Mouse (Mus musculus): ENCODE measurements around the gene C1qtnf12. TPM values are rescaled to one million over a fixed set of nuclear protein-coding genes. Genes with fewer than 3 reads are reported as not detected.

C1qtnf12 gene
- polyA plus RNA-seq (2014; fragmentation: Nextera tagmentation; extraction: Ambion mirVana) = 17.6 and 21.1 TPM in 2 replicates

GRCm38 (mm10) chr4:155962167-155962971, at the start of gene C1qtnf12:
Gene C1qtnf12 (plus strand): TSS chr4:155962318.
- H3K9me3 ChIP-seq (ENCODE audit: control insufficient read depth, low read length) = no peaks in the 10 kb centered on the region
- peaks cover 5% of the 10 kb centered on the region; the same call in 1 of the 2 replicates for H3K36me3 ChIP-seq (ENCODE audit: control insufficient read depth, insufficient read depth, low read length)
- no peaks in the 10 kb centered on the region for H3K27me3 ChIP-seq (ENCODE audit: control insufficient read depth, insufficient read depth, low read length)
- peak within 1 kb of the TSS; percentile 57 for H3K9ac ChIP-seq (ENCODE audit: low read length)
- peak within 1 kb of the TSS; percentile 40 for H3K4me3 ChIP-seq (ENCODE audit: low read depth, low read length)
- ATAC-seq (replicated peaks; ENCODE audit: low FRiP score) = peak; percentile 63
- WGBS = under 1% methylated on average over 42 of the region's 42 CpGs
- peak within 1 kb of the TSS; percentile 88 for H3K4me2 ChIP-seq (ENCODE audit: low read depth, low read length, severe bottlenecking)
- DNase-seq (ENCODE audit: low spot score) = peak; percentile 79
- peak within 1 kb of the TSS; percentile 31; the same call in 1 of the 2 replicates for H3K27ac ChIP-seq (ENCODE audit: low read depth, low read length)
- peaks cover 9% of the 10 kb centered on the region for H3K4me1 ChIP-seq (replicated peaks; ENCODE audit: control insufficient read depth, insufficient read depth, low read length)

- Histone ChIP-seq H3K4me2 (ENCODE audit: low read depth, low read length, severe bottlenecking) (no peak overlapping the region), H3K27ac (ENCODE audit: low read depth, low read length) (no peak overlapping the region), H3K4me1 (replicated peaks; ENCODE audit: control insufficient read depth, insufficient read depth, low read length) (no peaks in the 10 kb centered on the region), H3K27me3 (ENCODE audit: control insufficient read depth, insufficient read depth, low read length) (no peaks in the 10 kb centered on the region), H3K4me3 (ENCODE audit: low read depth, low read length) (no peak overlapping the region), H3K9ac (ENCODE audit: low read length) (no peak overlapping the region), H3K36me3 (ENCODE audit: control insufficient read depth, insufficient read depth, low read length) (no peaks in the 10 kb centered on the region), H3K9me3 (ENCODE audit: control insufficient read depth, low read length) (no peaks in the 10 kb centered on the region)
- no peak for ATAC-seq (replicated peaks; ENCODE audit: low FRiP score)
- no peak for DNase-seq (ENCODE audit: low spot score)
- WGBS = 72% methylated on average over 1 of the region's 1 CpGs
Measured at GRCm38 (mm10) chr4:155932031-155932430, 30.1 kb upstream of the C1qtnf12 start.

- 2% methylated on average over 17 of the region's 17 CpGs for WGBS
- ATAC-seq (replicated peaks; ENCODE audit: low FRiP score) = peak; percentile 44
Measured at GRCm38 (mm10) chr4:155943049-155943452, 19.1 kb upstream of the C1qtnf12 start.

GRCm38 (mm10) chr4:155943534-155944249, 18.4 kb upstream of the C1qtnf12 start, which contains the start of gene Ube2j2:
Gene Ube2j2 (plus strand): TSS chr4:155943831.
- WGBS = under 1% methylated on average over 85 of the region's 85 CpGs
- DNase-seq (ENCODE audit: low spot score) (peak; percentile 97), ATAC-seq (replicated peaks; ENCODE audit: low FRiP score) (peak; percentile 99)
- Histone ChIP-seq H3K27me3 (ENCODE audit: control insufficient read depth, insufficient read depth, low read length) (no peaks in the 10 kb centered on the region), H3K36me3 (ENCODE audit: control insufficient read depth, insufficient read depth, low read length) (no peaks in the 10 kb centered on the region), H3K4me1 (replicated peaks; ENCODE audit: control insufficient read depth, insufficient read depth, low read length) (peaks cover 9% of the 10 kb centered on the region; the same call in 1 of the 2 replicates), H3K9me3 (ENCODE audit: control insufficient read depth, low read length) (no peaks in the 10 kb centered on the region), H3K9ac (ENCODE audit: low read length) (peak within 1 kb of the TSS; percentile 92), H3K4me3 (ENCODE audit: low read depth, low read length) (peak within 1 kb of the TSS; percentile 98), H3K27ac (ENCODE audit: low read depth, low read length) (peak within 1 kb of the TSS; percentile 66), H3K4me2 (ENCODE audit: low read depth, low read length, severe bottlenecking) (peak within 1 kb of the TSS; percentile 83)

More at GRCm38 (mm10) chr4:155943049-155943452, 19.1 kb upstream of the C1qtnf12 start:
- Histone ChIP-seq H3K27me3 (ENCODE audit: control insufficient read depth, insufficient read depth, low read length) (no peaks in the 10 kb centered on the region), H3K4me2 (ENCODE audit: low read depth, low read length, severe bottlenecking) (peak overlapping the region; percentile 83), H3K9ac (ENCODE audit: low read length) (peak overlapping the region; percentile 92), H3K4me3 (ENCODE audit: low read depth, low read length) (peak overlapping the region; percentile 98), H3K36me3 (ENCODE audit: control insufficient read depth, insufficient read depth, low read length) (no peaks in the 10 kb centered on the region), H3K9me3 (ENCODE audit: control insufficient read depth, low read length) (no peaks in the 10 kb centered on the region), H3K27ac (ENCODE audit: low read depth, low read length) (peak overlapping the region; percentile 32; the same call in 1 of the 2 replicates), H3K4me1 (replicated peaks; ENCODE audit: control insufficient read depth, insufficient read depth, low read length) (peaks cover 9% of the 10 kb centered on the region; the same call in 1 of the 2 replicates)
- DNase-seq (ENCODE audit: low spot score) = peak; percentile 64

GRCm38 (mm10) chr4:155944271-155944670, 17.8 kb upstream of the C1qtnf12 start:
- Histone ChIP-seq H3K4me2 (ENCODE audit: low read depth, low read length, severe bottlenecking) (peak overlapping the region; percentile 69), H3K4me1 (replicated peaks; ENCODE audit: control insufficient read depth, insufficient read depth, low read length) (peaks cover 9% of the 10 kb centered on the region; the same call in 1 of the 2 replicates), H3K9me3 (ENCODE audit: control insufficient read depth, low read length) (no peaks in the 10 kb centered on the region), H3K4me3 (ENCODE audit: low read depth, low read length) (peak overlapping the region; percentile 98), H3K36me3 (ENCODE audit: control insufficient read depth, insufficient read depth, low read length) (peaks cover 4% of the 10 kb centered on the region; the same call in 1 of the 2 replicates), H3K27ac (ENCODE audit: low read depth, low read length) (no peak overlapping the region), H3K9ac (ENCODE audit: low read length) (peak overlapping the region; percentile 92), H3K27me3 (ENCODE audit: control insufficient read depth, insufficient read depth, low read length) (no peaks in the 10 kb centered on the region)
- DNase-seq (ENCODE audit: low spot score) (no peak), ATAC-seq (replicated peaks; ENCODE audit: low FRiP score) (peak; percentile 6; the same call in 1 of the 2 replicates)
- WGBS = 1% methylated on average over 17 of the region's 17 CpGs

GRCm38 (mm10) chr4:155947094-155947493, 15.0 kb upstream of the C1qtnf12 start:
- H3K4me1 ChIP-seq (replicated peaks; ENCODE audit: control insufficient read depth, insufficient read depth, low read length) = peaks cover 9% of the 10 kb centered on the region; the same call in 1 of the 2 replicates
- peaks cover 7% of the 10 kb centered on the region; the same call in 1 of the 2 replicates for H3K36me3 ChIP-seq (ENCODE audit: control insufficient read depth, insufficient read depth, low read length)
- H3K9ac ChIP-seq (ENCODE audit: low read length) = no peak overlapping the region
- no peak for ATAC-seq (replicated peaks; ENCODE audit: low FRiP score)
- no peak overlapping the region for H3K27ac ChIP-seq (ENCODE audit: low read depth, low read length)
- no peaks in the 10 kb centered on the region for H3K27me3 ChIP-seq (ENCODE audit: control insufficient read depth, insufficient read depth, low read length)
- no peak overlapping the region for H3K4me2 ChIP-seq (ENCODE audit: low read depth, low read length, severe bottlenecking)
- H3K4me3 ChIP-seq (ENCODE audit: low read depth, low read length) = no peak overlapping the region
- DNase-seq (ENCODE audit: low spot score) = no peak
- H3K9me3 ChIP-seq (ENCODE audit: control insufficient read depth, low read length) = no peaks in the 10 kb centered on the region

- no peaks in the 10 kb centered on the region for H3K27me3 ChIP-seq (ENCODE audit: control insufficient read depth, insufficient read depth, low read length)
- H3K4me3 ChIP-seq (ENCODE audit: low read depth, low read length) = no peak overlapping the region
- no peak overlapping the region for H3K9ac ChIP-seq (ENCODE audit: low read length)
- H3K4me2 ChIP-seq (ENCODE audit: low read depth, low read length, severe bottlenecking) = no peak overlapping the region
- 95% methylated on average over 6 of the region's 6 CpGs for WGBS
- no peaks in the 10 kb centered on the region for H3K9me3 ChIP-seq (ENCODE audit: control insufficient read depth, low read length)
- H3K4me1 ChIP-seq (replicated peaks; ENCODE audit: control insufficient read depth, insufficient read depth, low read length) = no peaks in the 10 kb centered on the region
- peaks cover 14% of the 10 kb centered on the region; the same call in 1 of the 2 replicates for H3K36me3 ChIP-seq (ENCODE audit: control insufficient read depth, insufficient read depth, low read length)
- DNase-seq (ENCODE audit: low spot score) = no peak
- H3K27ac ChIP-seq (ENCODE audit: low read depth, low read length) = no peak overlapping the region
- no peak for ATAC-seq (replicated peaks; ENCODE audit: low FRiP score)
Measured at GRCm38 (mm10) chr4:155955491-155955890, 6.6 kb upstream of the C1qtnf12 start.

- WGBS = 7% methylated on average over 5 of the region's 5 CpGs
- DNase-seq (ENCODE audit: low spot score) = peak; percentile 85
- Histone ChIP-seq H3K4me1 (replicated peaks; ENCODE audit: control insufficient read depth, insufficient read depth, low read length) (peaks cover 9% of the 10 kb centered on the region), H3K27me3 (ENCODE audit: control insufficient read depth, insufficient read depth, low read length) (no peaks in the 10 kb centered on the region), H3K36me3 (ENCODE audit: control insufficient read depth, insufficient read depth, low read length) (peaks cover 11% of the 10 kb centered on the region; the same call in 1 of the 2 replicates), H3K27ac (ENCODE audit: low read depth, low read length) (no peak overlapping the region), H3K4me2 (ENCODE audit: low read depth, low read length, severe bottlenecking) (no peak overlapping the region), H3K9me3 (ENCODE audit: control insufficient read depth, low read length) (no peaks in the 10 kb centered on the region), H3K4me3 (ENCODE audit: low read depth, low read length) (no peak overlapping the region), H3K9ac (ENCODE audit: low read length) (no peak overlapping the region)
- peak; percentile 71 for ATAC-seq (replicated peaks; ENCODE audit: low FRiP score)
Measured at GRCm38 (mm10) chr4:155959275-155959674, 2.8 kb upstream of the C1qtnf12 start.
